ENCODE assay signal across 9 mouse cellular contexts in genomic region chr8:65022485-65022884, GRCm38 (mm10). TPM values are rescaled to one million over a fixed set of nuclear protein-coding genes. Genes with fewer than 3 reads are reported as not detected.
DNase-seq lines count a peak whose midpoint lies in the region; ATAC-seq lines count a peak whose summit lies in the region.
"Had no signal": no experiment of that assay in that cellular context is flagged by ENCODE, and none has a peak within 500 bp of the region (broad histone marks: within the 10 kb centered on the region; RNA-seq: fewer than 3 reads in every experiment).

No protein-coding gene starts in this region.

- no peak overlapping the region for H3K27ac ChIP-seq in liver, embryonic 11.5 days (ENCODE audit: low read depth, low read length)

- DNase-seq in liver = peak; percentile 49
- DNase-seq in liver, embryonic 11.5 days (ENCODE audit: low spot score) = no peak
- peak; percentile 22 for DNase-seq in cerebellum, adult 8-10 months
- DNase-seq in frontal cortex, adult 2 months (ENCODE audit: extremely low spot score in 1 of 2, low spot score in 1 of 2) = peak; percentile 37 to 86
- DNase-seq in kidney, postnatal 25 days = peak; percentile 60 to 86
- peak; percentile 32 to 56 for DNase-seq in lung, adult 18-20 months
- peak; percentile 37 for DNase-seq in right cerebral cortex, adult 18-20 months
- peak; percentile 18 for DNase-seq in yolk sac, embryonic 10.5 days (ENCODE audit: low spot score)

- H3K4me1 ChIP-seq in liver, embryonic 11.5 days (replicated peaks; ENCODE audit: control insufficient read depth, insufficient read depth, low read length) = no peaks in the 10 kb centered on the region

- no peaks in the 10 kb centered on the region for H3K27me3 ChIP-seq in liver, embryonic 11.5 days (replicated peaks; ENCODE audit: control insufficient read depth, insufficient read depth, low read length)

- no peak overlapping the region for H3K9ac ChIP-seq in liver, embryonic 11.5 days (ENCODE audit: low read depth, low read length)

- H3K9me3 ChIP-seq in liver, embryonic 11.5 days (ENCODE audit: control insufficient read depth, low read length) = no peaks in the 10 kb centered on the region

- 48% methylated on average over 8 of the region's 8 CpGs for WGBS in liver, embryonic 11.5 days

- H3K4me3 ChIP-seq in liver, embryonic 11.5 days (ENCODE audit: low read depth, low read length) = no peak overlapping the region
- H3K4me3 ChIP-seq: myocyte had no signal

- H3K4me2 ChIP-seq in liver, embryonic 11.5 days = no peak overlapping the region

- H3K36me3 ChIP-seq in liver, embryonic 11.5 days (ENCODE audit: control insufficient read depth, insufficient read depth, low read length) = no peaks in the 10 kb centered on the region

- ATAC-seq in liver, embryonic 11.5 days (replicated peaks; ENCODE audit: low FRiP score) = no peak; the same call in 1 of the 2 replicates

RNA-seq across cellular contexts. Expression of gene Trim60, which starts 4.1 kb away (rescaled TPM):
- polyA plus RNA-seq in liver, embryonic 11.5 days (2014; fragmentation: Nextera tagmentation; extraction: Ambion mirVana) = not detected in 2 replicates
- not detected in 2 replicates for polyA plus RNA-seq in frontal cortex, adult 2 months (2012; rRNA removed)
- polyA plus RNA-seq: myocyte had no signal

RNA-seq across cellular contexts. Expression of gene Trim61, which starts 4.2 kb away (rescaled TPM):
- polyA plus RNA-seq in liver, embryonic 11.5 days (2014; fragmentation: Nextera tagmentation; extraction: Ambion mirVana) = 0.15 TPM in 1 of 2 replicates, not detected in the other
- not detected in 2 replicates for polyA plus RNA-seq in frontal cortex, adult 2 months (2012; rRNA removed)
- polyA plus RNA-seq: myocyte had no signal

RNA-seq across cellular contexts. Expression of gene Apela, which starts 14.7 kb away (rescaled TPM):
- polyA plus RNA-seq in liver, embryonic 11.5 days (2014; fragmentation: Nextera tagmentation; extraction: Ambion mirVana) = 3.1 and 3.7 TPM in 2 replicates
- 0.23 and 0.34 TPM in 2 replicates for polyA plus RNA-seq in frontal cortex, adult 2 months (2012; rRNA removed)
- polyA plus RNA-seq: myocyte had no signal

RNA-seq across cellular contexts. Expression of gene Trim75, which starts 34.9 kb away (rescaled TPM):
- polyA plus RNA-seq in liver, embryonic 11.5 days (2014; fragmentation: Nextera tagmentation; extraction: Ambion mirVana) = not detected in 2 replicates
- polyA plus RNA-seq in frontal cortex, adult 2 months (2012; rRNA removed) = not detected in 2 replicates
- polyA plus RNA-seq: myocyte had no signal

RNA-seq across cellular contexts. Expression of gene Gm10663, which starts 52.3 kb away (rescaled TPM):
- polyA plus RNA-seq in liver, embryonic 11.5 days (2014; fragmentation: Nextera tagmentation; extraction: Ambion mirVana) = not detected in 2 replicates
- polyA plus RNA-seq in frontal cortex, adult 2 months (2012; rRNA removed) = not detected in 2 replicates
- polyA plus RNA-seq: myocyte had no signal
